Mouse (Mus musculus): ENCODE measurements at regions not wholly inside any gene's neighbourhood (a gene's known extent, or its start where the extent isn't known, plus 50 kb on each side); places are given as distances from the start of the nearest gene placed in this dataset.

- no peak for DNase-seq
- H3K4me1 ChIP-seq (replicated peaks): no peaks in the 10 kb centered on the region
- no peaks in the 10 kb centered on the region for H3K36me3 ChIP-seq
- no peak overlapping the region for H3K4me3 ChIP-seq (replicated peaks)
- no peaks in the 10 kb centered on the region for H3K9me3 ChIP-seq (replicated peaks)
- no peaks in the 10 kb centered on the region for H3K27me3 ChIP-seq
- no peak for ATAC-seq (ENCODE audit: low read depth)
- no peak overlapping the region for H3K4me2 ChIP-seq
- H3K27ac ChIP-seq: no peak overlapping the region
- no peak overlapping the region for H3K9ac ChIP-seq
- 64% methylated on average over 3 of the region's 3 CpGs for WGBS (ENCODE audit: insufficient replicate concordance)
Observed at GRCm38 (mm10) chr5:42987710-42988466, 245.1 kb upstream of the Cpeb2 start.

GRCm38 (mm10) chr5:42989287-42989686, 243.7 kb upstream of the Cpeb2 start:
- H3K4me2 ChIP-seq: no peak overlapping the region
- H3K9ac ChIP-seq: no peak overlapping the region
- DNase-seq (no peak), ATAC-seq (ENCODE audit: low read depth) (no peak)
- H3K9me3 ChIP-seq (replicated peaks): no peaks in the 10 kb centered on the region
- H3K27ac ChIP-seq: no peak overlapping the region
- WGBS (ENCODE audit: insufficient replicate concordance): 60% methylated on average over 3 of the region's 3 CpGs
- no peaks in the 10 kb centered on the region for H3K4me1 ChIP-seq (replicated peaks)
- no peak overlapping the region for H3K4me3 ChIP-seq (replicated peaks)
- H3K36me3 ChIP-seq: no peaks in the 10 kb centered on the region
- H3K27me3 ChIP-seq: no peaks in the 10 kb centered on the region

GRCm38 (mm10) chr5:43024006-43024593, 208.9 kb upstream of the Cpeb2 start:
- H3K27ac ChIP-seq: no peak overlapping the region
- ATAC-seq (ENCODE audit: low read depth): no peak
- WGBS (ENCODE audit: insufficient replicate concordance): 64% methylated on average over 7 of the region's 7 CpGs

GRCm38 (mm10) chr5:43031285-43031684, 201.7 kb upstream of the Cpeb2 start:
- WGBS (ENCODE audit: insufficient replicate concordance): 41% methylated on average over 3 of the region's 3 CpGs
- Histone ChIP-seq H3K27ac (no peak overlapping the region), H3K36me3 (no peaks in the 10 kb centered on the region), H3K9me3 (replicated peaks) (no peaks in the 10 kb centered on the region), H3K4me2 (no peak overlapping the region), H3K27me3 (no peaks in the 10 kb centered on the region), H3K4me3 (replicated peaks) (no peak overlapping the region), H3K4me1 (replicated peaks) (no peaks in the 10 kb centered on the region; the same call in 1 of the 2 replicates), H3K9ac (no peak overlapping the region)
- ATAC-seq (ENCODE audit: low read depth): no peak
- DNase-seq: no peak

More at GRCm38 (mm10) chr5:43024006-43024593, 208.9 kb upstream of the Cpeb2 start:
- Histone ChIP-seq H3K27me3 (no peaks in the 10 kb centered on the region), H3K9ac (no peak overlapping the region), H3K36me3 (no peaks in the 10 kb centered on the region), H3K4me3 (replicated peaks) (no peak overlapping the region), H3K9me3 (replicated peaks) (no peaks in the 10 kb centered on the region), H3K4me1 (replicated peaks) (no peaks in the 10 kb centered on the region), H3K4me2 (no peak overlapping the region)
- no peak for DNase-seq

GRCm38 (mm10) chr5:43031916-43032315, 201.1 kb upstream of the Cpeb2 start:
- H3K9ac ChIP-seq: no peak overlapping the region
- WGBS (ENCODE audit: insufficient replicate concordance): 61% methylated on average over 5 of the region's 5 CpGs
- ATAC-seq (ENCODE audit: low read depth) (peak; percentile 59; the same call in 1 of the 2 replicates), DNase-seq (no peak)
- H3K9me3 ChIP-seq (replicated peaks): no peaks in the 10 kb centered on the region
- no peaks in the 10 kb centered on the region for H3K27me3 ChIP-seq
- no peaks in the 10 kb centered on the region; the same call in 1 of the 2 replicates for H3K4me1 ChIP-seq (replicated peaks)
- no peaks in the 10 kb centered on the region for H3K36me3 ChIP-seq
- H3K27ac ChIP-seq: no peak overlapping the region
- H3K4me3 ChIP-seq (replicated peaks): no peak overlapping the region
- no peak overlapping the region for H3K4me2 ChIP-seq

GRCm38 (mm10) chr5:43034421-43034820, 198.5 kb upstream of the Cpeb2 start:
- no peaks in the 10 kb centered on the region; the same call in 1 of the 2 replicates for H3K4me1 ChIP-seq (replicated peaks)
- H3K9ac ChIP-seq: no peak overlapping the region
- H3K36me3 ChIP-seq: no peaks in the 10 kb centered on the region
- H3K9me3 ChIP-seq (replicated peaks): no peaks in the 10 kb centered on the region
- DNase-seq (no peak), ATAC-seq (ENCODE audit: low read depth) (no peak)
- WGBS (ENCODE audit: insufficient replicate concordance): 54% methylated on average over 1 of the region's 1 CpGs
- no peaks in the 10 kb centered on the region for H3K27me3 ChIP-seq
- no peak overlapping the region for H3K4me3 ChIP-seq (replicated peaks)
- no peak overlapping the region for H3K27ac ChIP-seq
- H3K4me2 ChIP-seq: no peak overlapping the region

GRCm38 (mm10) chr5:43037592-43037991, 195.4 kb upstream of the Cpeb2 start:
- H3K9me3 ChIP-seq (replicated peaks): no peaks in the 10 kb centered on the region
- no peaks in the 10 kb centered on the region for H3K27me3 ChIP-seq
- H3K36me3 ChIP-seq: no peaks in the 10 kb centered on the region
- no peak overlapping the region for H3K4me2 ChIP-seq
- no peak overlapping the region for H3K9ac ChIP-seq
- no peak for ATAC-seq (ENCODE audit: low read depth)
- H3K4me1 ChIP-seq (replicated peaks): no peaks in the 10 kb centered on the region
- H3K4me3 ChIP-seq (replicated peaks): no peak overlapping the region
- peak; percentile 4 for DNase-seq
- 34% methylated on average over 3 of the region's 3 CpGs for WGBS (ENCODE audit: insufficient replicate concordance)
- H3K27ac ChIP-seq: no peak overlapping the region

GRCm38 (mm10) chr5:43039525-43039924, 193.4 kb upstream of the Cpeb2 start:
- 69% methylated on average over 3 of the region's 3 CpGs for WGBS (ENCODE audit: insufficient replicate concordance)
- H3K4me3 ChIP-seq (replicated peaks): no peak overlapping the region
- H3K9me3 ChIP-seq (replicated peaks): no peaks in the 10 kb centered on the region
- H3K36me3 ChIP-seq: no peaks in the 10 kb centered on the region
- H3K9ac ChIP-seq: no peak overlapping the region
- H3K4me2 ChIP-seq: no peak overlapping the region
- no peaks in the 10 kb centered on the region for H3K4me1 ChIP-seq (replicated peaks)
- no peak for ATAC-seq (ENCODE audit: low read depth)
- no peak overlapping the region for H3K27ac ChIP-seq
- H3K27me3 ChIP-seq: no peaks in the 10 kb centered on the region
- no peak for DNase-seq

GRCm38 (mm10) chr5:43042585-43042984, 190.4 kb upstream of the Cpeb2 start:
- ATAC-seq (ENCODE audit: low read depth) (no peak), DNase-seq (no peak)
- Histone ChIP-seq H3K36me3 (no peaks in the 10 kb centered on the region), H3K27ac (no peak overlapping the region), H3K27me3 (no peaks in the 10 kb centered on the region), H3K4me1 (replicated peaks) (no peaks in the 10 kb centered on the region), H3K4me3 (replicated peaks) (no peak overlapping the region), H3K4me2 (no peak overlapping the region), H3K9ac (no peak overlapping the region), H3K9me3 (replicated peaks) (no peaks in the 10 kb centered on the region)
- 59% methylated on average over 3 of the region's 3 CpGs for WGBS (ENCODE audit: insufficient replicate concordance)

- H3K4me2 ChIP-seq: no peak overlapping the region
- no peaks in the 10 kb centered on the region for H3K9me3 ChIP-seq (replicated peaks)
- 32% methylated on average over 3 of the region's 3 CpGs for WGBS (ENCODE audit: insufficient replicate concordance)
- H3K36me3 ChIP-seq: no peaks in the 10 kb centered on the region
- no peaks in the 10 kb centered on the region for H3K4me1 ChIP-seq (replicated peaks)
- H3K9ac ChIP-seq: no peak overlapping the region
- no peak for DNase-seq
- no peak overlapping the region for H3K27ac ChIP-seq
- no peaks in the 10 kb centered on the region for H3K27me3 ChIP-seq
- no peak for ATAC-seq (ENCODE audit: low read depth)
- no peak overlapping the region for H3K4me3 ChIP-seq (replicated peaks)
Observed at GRCm38 (mm10) chr5:43045860-43046259, 187.1 kb upstream of the Cpeb2 start.

- Histone ChIP-seq H3K4me2 (no peak overlapping the region), H3K9me3 (replicated peaks) (no peaks in the 10 kb centered on the region), H3K4me3 (replicated peaks) (no peak overlapping the region), H3K27ac (no peak overlapping the region), H3K27me3 (no peaks in the 10 kb centered on the region), H3K36me3 (no peaks in the 10 kb centered on the region), H3K4me1 (replicated peaks) (no peaks in the 10 kb centered on the region), H3K9ac (no peak overlapping the region)
- DNase-seq (no peak), ATAC-seq (ENCODE audit: low read depth) (no peak)
- 76% methylated on average over 2 of the region's 2 CpGs for WGBS (ENCODE audit: insufficient replicate concordance)
Observed at GRCm38 (mm10) chr5:43047316-43047715, 185.7 kb upstream of the Cpeb2 start.
